Mouse (Mus musculus) cerebellum, postnatal 10 days (tissue): ENCODE results near the gene Cyp2f2.

Experiments used
- DNase-seq, 2 experiments: peaks; one replicate each; pipeline ENCODE4 v3.0.0; 2021; ENCODE audit warnings: mixed read lengths in 2 of 2

Gene Cyp2f2

GRCm38 (mm10) chr7:27179217-27179918 is 59.7 kb downstream of the Cyp2f2 start:
- no peak for DNase-seq

GRCm38 (mm10) chr7:27180036-27180435 is 60.3 kb downstream of the Cyp2f2 start:
- peak; percentile 84 to 88 for DNase-seq

- peak; percentile 83 for DNase-seq
Measured at GRCm38 (mm10) chr7:27180837-27181695, 61.4 kb downstream of the Cyp2f2 start, which contains the start of the genes Gm21983 and Mia. Gm21983 (minus strand) TSS chr7:27181086. Mia (minus strand) TSS chr7:27181157.

- peak; percentile 56 to 57 for DNase-seq
Measured at GRCm38 (mm10) chr7:27182498-27182897, 62.8 kb downstream of the Cyp2f2 start.
